Mouse (Mus musculus) small intestine, adult 2 months (tissue): ENCODE data around the gene Ptprj. TPM values are rescaled to one million over a fixed set of nuclear protein-coding genes. Genes with fewer than 3 reads are reported as not detected.

ENCODE experiments used
- H3K27ac ChIP-seq: fragments of 200-500 bp; 2 replicates; pipeline ENCODE4 v1.5.1; 2012; ENCODE audit warnings: low read depth, low read length, control low read depth, inconsistent platforms; ENCODE audit not compliant: insufficient read depth
- H3K27me3 ChIP-seq: fragments of 200-500 bp; 2 replicates; pipeline ENCODE4 v1.6.1; 2012; ENCODE audit warnings: mild to moderate bottlenecking, moderate library complexity, low read length, inconsistent platforms; ENCODE audit not compliant: control insufficient read depth, insufficient read depth
- H3K36me3 ChIP-seq: fragments of 200-500 bp; 2 replicates; pipeline ENCODE4 v1.6.1; 2012; ENCODE audit warnings: mild to moderate bottlenecking, low read length, control low read depth, inconsistent platforms; ENCODE audit not compliant: control insufficient read depth, insufficient read depth
- H3K4me1 ChIP-seq: fragments of 200-500 bp; 2 replicates; pipeline ENCODE4 v1.6.1; 2012; ENCODE audit warnings: low read length, inconsistent platforms, mixed read lengths; ENCODE audit not compliant: control insufficient read depth, insufficient read depth, insufficient read length
- H3K4me3 ChIP-seq: fragments of 200-500 bp; 2 replicates; pipeline ENCODE4 v1.5.1; 2012; ENCODE audit warnings: low read depth, mild to moderate bottlenecking, control low read depth, inconsistent platforms, low read length, moderate library complexity
- CTCF ChIP-seq: fragments of 200-500 bp; IDR thresholded peaks from 2 replicates; pipeline ENCODE4 v1.5.1; 2012; ENCODE audit warnings: low read depth, mild to moderate bottlenecking, control low read depth, inconsistent platforms, low read length, moderate library complexity, mixed read lengths; ENCODE audit not compliant: insufficient replicate concordance, insufficient read length; ENCODE audit errors: extremely low read depth
- POLR2A ChIP-seq: fragments of 200-500 bp; IDR thresholded peaks from 2 replicates; pipeline ENCODE4 v1.6.1; 2012; ENCODE audit warnings: low read depth, mild to moderate bottlenecking, control low read depth, inconsistent platforms, low read length, moderate library complexity
- WGBS: fragments of 180-500 bp; shearing (Covaris S2); methylation state at CpG from one replicate; pipeline ENCODE4 v1.1.7; 2018; 5-methylcytosine and 5-hydroxymethylcytosine counted together
- polyA plus RNA-seq: library from polyadenylated mRNA; depleted of rRNA; stranded (reverse); fragments of >200 nt; gene quantifications from 2 replicates; pipeline ENCODE4 v1.2.3, GENCODE M21; 2012

Ptprj gene
- polyA plus RNA-seq, 1 experiment = 7.3 TPM

GRCm38 (mm10) chr2:90559015-90559687, 21.3 kb downstream of the Ptprj start:
- Histone ChIP-seq H3K27ac (no peak overlapping the region), H3K36me3 (no peaks in the 10 kb centered on the region), H3K4me3 (no peak overlapping the region), H3K27me3 (no peaks in the 10 kb centered on the region), H3K4me1 (peaks cover 43% of the 10 kb centered on the region)
- WGBS = 78% methylated on average over 2 of the region's 2 CpGs
- no peak for TF ChIP-seq CTCF
- no peak for TF ChIP-seq POLR2A

DNA sequence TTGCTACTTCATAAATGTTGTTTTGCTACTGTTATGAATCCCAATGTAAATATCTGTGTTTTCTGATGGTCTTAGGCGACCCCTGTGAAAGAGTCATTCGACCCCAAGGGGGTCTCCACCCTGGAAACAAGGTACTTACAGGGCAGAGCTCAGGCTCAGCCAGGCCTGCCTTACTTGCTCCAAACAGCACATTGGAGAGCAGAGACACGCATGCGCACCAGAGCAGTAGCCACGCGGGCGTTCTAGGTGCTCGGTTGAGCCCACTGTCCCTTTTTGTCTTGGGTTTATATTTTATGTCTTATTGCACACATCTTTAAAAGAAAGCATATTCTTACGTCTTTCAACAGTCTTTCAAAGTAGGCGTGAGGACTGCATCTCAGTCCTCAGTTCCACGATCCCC, 22.1 kb downstream of the Ptprj start:
- H3K27me3 ChIP-seq = no peaks in the 10 kb centered on the region
- H3K36me3 ChIP-seq = no peaks in the 10 kb centered on the region
- H3K4me1 ChIP-seq = peaks cover 39% of the 10 kb centered on the region
- H3K27ac ChIP-seq = no peak overlapping the region
- H3K4me3 ChIP-seq = no peak overlapping the region
- 90% methylated on average over 11 of the region's 11 CpGs for WGBS
- no peak for TF ChIP-seq CTCF
- TF ChIP-seq POLR2A = no peak

DNA sequence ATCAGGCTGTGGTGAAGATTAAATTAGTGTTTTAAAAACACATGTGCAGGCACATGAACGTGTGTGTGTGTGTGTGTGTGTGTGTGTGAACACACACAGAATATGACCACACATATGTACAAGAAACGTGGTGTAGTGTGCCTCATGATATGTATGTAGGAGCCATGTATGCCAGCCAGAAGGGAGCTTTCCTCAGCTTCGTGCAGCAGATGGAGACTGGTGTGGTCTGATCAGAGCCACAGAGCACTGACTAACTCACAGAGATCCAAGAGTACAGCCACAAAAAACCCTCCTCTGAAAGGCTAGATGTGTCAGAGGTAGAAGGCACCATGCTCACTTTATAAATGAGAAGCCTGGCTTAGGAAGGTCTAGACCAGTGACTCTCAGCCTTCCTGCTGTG, 22.5 kb downstream of the Ptprj start:
- TF ChIP-seq CTCF = no peak
- no peak for TF ChIP-seq POLR2A
- Histone ChIP-seq H3K4me3 (no peak overlapping the region), H3K27ac (no peak overlapping the region), H3K4me1 (peaks cover 39% of the 10 kb centered on the region), H3K36me3 (no peaks in the 10 kb centered on the region), H3K27me3 (no peaks in the 10 kb centered on the region)
- WGBS = 84% methylated on average over 3 of the region's 3 CpGs

- Histone ChIP-seq H3K4me1 (peaks cover 27% of the 10 kb centered on the region), H3K36me3 (no peaks in the 10 kb centered on the region), H3K27me3 (no peaks in the 10 kb centered on the region), H3K27ac (no peak overlapping the region), H3K4me3 (no peak overlapping the region)
- 78% methylated on average over 5 of the region's 5 CpGs for WGBS
- TF ChIP-seq POLR2A (no peak), CTCF (no peak)
Measured at GRCm38 (mm10) chr2:90555744-90556143, 24.7 kb downstream of the Ptprj start.

- no peaks in the 10 kb centered on the region for H3K36me3 ChIP-seq
- H3K27me3 ChIP-seq = no peaks in the 10 kb centered on the region
- WGBS = 58% methylated on average over 4 of the region's 4 CpGs
- TF ChIP-seq POLR2A (no peak), CTCF (no peak)
- H3K27ac ChIP-seq = no peak overlapping the region
- H3K4me3 ChIP-seq = no peak overlapping the region
- peaks cover 19% of the 10 kb centered on the region for H3K4me1 ChIP-seq
Measured at GRCm38 (mm10) chr2:90554806-90555205, 25.6 kb downstream of the Ptprj start.

GRCm38 (mm10) chr2:90553861-90554260, 26.6 kb downstream of the Ptprj start:
- H3K27me3 ChIP-seq = no peaks in the 10 kb centered on the region
- no peak overlapping the region for H3K27ac ChIP-seq
- TF ChIP-seq POLR2A (no peak), CTCF (no peak)
- peaks cover 22% of the 10 kb centered on the region; the same call in 1 of the 2 replicates for H3K4me1 ChIP-seq
- H3K4me3 ChIP-seq = no peak overlapping the region
- no peaks in the 10 kb centered on the region for H3K36me3 ChIP-seq
- 31% methylated on average over 4 of the region's 4 CpGs for WGBS

GRCm38 (mm10) chr2:90550656-90551055, 29.8 kb downstream of the Ptprj start:
- H3K4me1 ChIP-seq = peaks cover 35% of the 10 kb centered on the region; the same call in 1 of the 2 replicates
- no peaks in the 10 kb centered on the region for H3K27me3 ChIP-seq
- H3K27ac ChIP-seq = no peak overlapping the region
- no peak for TF ChIP-seq POLR2A
- no peak for TF ChIP-seq CTCF
- no peaks in the 10 kb centered on the region for H3K36me3 ChIP-seq
- no peak overlapping the region for H3K4me3 ChIP-seq
- 96% methylated on average over 6 of the region's 6 CpGs for WGBS
